Comparison of ENCODE assay signal across 8 mouse cellular contexts in the genomic region with DNA sequence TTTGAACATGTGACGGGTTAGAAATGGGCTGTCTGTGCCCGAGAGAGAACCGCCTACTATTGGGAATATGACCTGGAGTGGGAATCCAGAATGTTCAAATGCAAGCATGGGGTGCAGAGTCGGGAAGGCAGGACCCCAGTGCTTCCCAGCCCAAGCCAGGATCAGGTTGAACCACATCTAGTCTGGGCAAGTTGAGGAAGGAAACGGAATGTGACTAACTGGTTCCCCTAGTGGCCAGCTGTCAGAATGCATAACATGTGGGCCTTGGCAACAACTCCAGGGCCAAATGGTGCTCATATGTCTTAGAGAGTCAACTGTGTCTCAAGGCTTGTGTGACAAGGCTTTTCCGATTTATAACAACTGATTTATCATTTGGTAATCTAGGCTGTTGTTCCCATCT.
A peak's percentile ranks its signal among the peaks of the same experiment; 100 is the strongest.
DNase-seq lines count a peak whose midpoint lies in the region; ATAC-seq and TF ChIP-seq lines count a peak whose summit lies in the region.

No protein-coding gene starts in this region.

- H3K4me3 ChIP-seq in forebrain, embryonic 11.5 days (ENCODE audit: low read depth, low read length), result no peak overlapping the region
- H3K4me3 ChIP-seq in forebrain, embryonic 12.5 days (replicated peaks), result no peak overlapping the region
- H3K4me3 ChIP-seq in limb, embryonic 11.5 days (ENCODE audit: low read depth, low read length), result no peak overlapping the region
- no peak overlapping the region for H3K4me3 ChIP-seq in limb, embryonic 10.5 days
- no peak overlapping the region for H3K4me3 ChIP-seq in lung, adult 2 months (replicated peaks; ENCODE audit: extremely low read depth, low read depth, low read length)

- H3K27me3 ChIP-seq in forebrain, embryonic 11.5 days (ENCODE audit: control insufficient read depth, insufficient read depth, low read length), result no peaks in the 10 kb centered on the region
- no peaks in the 10 kb centered on the region for H3K27me3 ChIP-seq in forebrain, embryonic 12.5 days
- no peaks in the 10 kb centered on the region for H3K27me3 ChIP-seq in limb, embryonic 11.5 days (ENCODE audit: control insufficient read depth, insufficient read depth, low read length)
- no peaks in the 10 kb centered on the region for H3K27me3 ChIP-seq in limb, embryonic 10.5 days (ENCODE audit: low read depth, poor library complexity, severe bottlenecking)

- TF ChIP-seq CTCF in lung, adult 2 months (IDR thresholded peaks at IDR 0.05; ENCODE audit: insufficient read depth, low read length), result peak; percentile 65

- no peaks in the 10 kb centered on the region for H3K36me3 ChIP-seq in forebrain, embryonic 11.5 days (ENCODE audit: control insufficient read depth, insufficient read depth, low read length)
- no peaks in the 10 kb centered on the region for H3K36me3 ChIP-seq in forebrain, embryonic 12.5 days (replicated peaks)
- H3K36me3 ChIP-seq in limb, embryonic 11.5 days (ENCODE audit: control insufficient read depth, insufficient read depth, low read length), result no peaks in the 10 kb centered on the region
- no peaks in the 10 kb centered on the region for H3K36me3 ChIP-seq in limb, embryonic 10.5 days

- peak; percentile 63 for DNase-seq in forebrain, embryonic 11.5 days (ENCODE audit: low spot score)
- DNase-seq in limb, embryonic 11.5 days (ENCODE audit: low spot score), result peak; percentile 70
- DNase-seq in limb, embryonic 10.5 days (ENCODE audit: low spot score), result no peak
- peak; percentile 54 for DNase-seq in embryo, embryonic 9.5 days (ENCODE audit: extremely low spot score)
- DNase-seq in lung, adult 2 months, result peak; percentile 39
- DNase-seq in thymus, postnatal 14 days, result peak; percentile 75

- no peaks in the 10 kb centered on the region for H3K9me3 ChIP-seq in forebrain, embryonic 11.5 days (ENCODE audit: control insufficient read depth, low read length)
- H3K9me3 ChIP-seq in forebrain, embryonic 12.5 days, result no peaks in the 10 kb centered on the region
- H3K9me3 ChIP-seq in limb, embryonic 11.5 days (ENCODE audit: control insufficient read depth, low read length), result no peaks in the 10 kb centered on the region
- no peaks in the 10 kb centered on the region for H3K9me3 ChIP-seq in limb, embryonic 10.5 days (replicated peaks)

- no peak overlapping the region for H3K9ac ChIP-seq in forebrain, embryonic 11.5 days (ENCODE audit: low read length)
- H3K9ac ChIP-seq in forebrain, embryonic 12.5 days, result no peak overlapping the region
- H3K9ac ChIP-seq in limb, embryonic 11.5 days (ENCODE audit: low read length), result no peak overlapping the region

- H3K27ac ChIP-seq in forebrain, embryonic 11.5 days (ENCODE audit: low read depth, low read length), result no peak overlapping the region
- H3K27ac ChIP-seq in forebrain, embryonic 12.5 days, result no peak overlapping the region
- H3K27ac ChIP-seq in limb, embryonic 11.5 days (replicated peaks; ENCODE audit: low read depth, low read length), result no peak overlapping the region
- no peak overlapping the region for H3K27ac ChIP-seq in limb, embryonic 10.5 days

- no peaks in the 10 kb centered on the region for H3K4me1 ChIP-seq in forebrain, embryonic 11.5 days (replicated peaks; ENCODE audit: control insufficient read depth, insufficient read depth, low read length)
- no peaks in the 10 kb centered on the region; the same call in 1 of the 2 replicates for H3K4me1 ChIP-seq in forebrain, embryonic 12.5 days
- no peaks in the 10 kb centered on the region for H3K4me1 ChIP-seq in limb, embryonic 11.5 days (ENCODE audit: control insufficient read depth, insufficient read depth, low read length)
- 0 out of 2 replicates have a peak, but pooled peaks cover 2% of the 10 kb centered on the region for H3K4me1 ChIP-seq in limb, embryonic 10.5 days
- no peaks in the 10 kb centered on the region for H3K4me1 ChIP-seq in lung, adult 2 months (ENCODE audit: control insufficient read depth, insufficient read depth, low read length)

- ATAC-seq in forebrain, embryonic 11.5 days (replicated peaks; ENCODE audit: low FRiP score), result no peak
- ATAC-seq in forebrain, embryonic 12.5 days (ENCODE audit: low FRiP score), result no peak
- no peak for ATAC-seq in limb, embryonic 11.5 days (ENCODE audit: insufficient number of reproducible peaks, low FRiP score, low TSS enrichment, low read depth)
- ATAC-seq in activated CD4-positive, CD25-positive, alpha-beta regulatory T cell, adult 4 months, result peak; percentile 79

- no peak overlapping the region for H3K4me2 ChIP-seq in forebrain, embryonic 11.5 days (ENCODE audit: low read depth, low read length, severe bottlenecking)
- no peak overlapping the region for H3K4me2 ChIP-seq in forebrain, embryonic 12.5 days
- H3K4me2 ChIP-seq in limb, embryonic 11.5 days (ENCODE audit: low read depth, severe bottlenecking), result no peak overlapping the region

- TF ChIP-seq POLR2A in lung, adult 2 months (IDR thresholded peaks at IDR 0.05; ENCODE audit: borderline replicate concordance, extremely low read depth, low read depth, low read length), result no peak

- WGBS in forebrain, embryonic 11.5 days, result 69% methylated on average over 6 of the region's 6 CpGs
- 67% methylated on average over 6 of the region's 6 CpGs for WGBS in forebrain, embryonic 12.5 days
- 73% methylated on average over 6 of the region's 6 CpGs for WGBS in limb, embryonic 11.5 days
- 76% methylated on average over 6 of the region's 6 CpGs for WGBS in limb, embryonic 10.5 days
- WGBS in lung, adult 2 months, result 73% methylated on average over 6 of the region's 6 CpGs
